Mouse (Mus musculus): ENCODE data around the gene Dph1. TPM values are rescaled to one million over a fixed set of nuclear protein-coding genes. Genes with fewer than 3 reads are reported as not detected.
A peak's percentile ranks its signal among the peaks of the same experiment; 100 is the strongest.

Gene Dph1
- polyA plus RNA-seq, 1 experiment from 2014 or later: 14.0 TPM

DNA sequence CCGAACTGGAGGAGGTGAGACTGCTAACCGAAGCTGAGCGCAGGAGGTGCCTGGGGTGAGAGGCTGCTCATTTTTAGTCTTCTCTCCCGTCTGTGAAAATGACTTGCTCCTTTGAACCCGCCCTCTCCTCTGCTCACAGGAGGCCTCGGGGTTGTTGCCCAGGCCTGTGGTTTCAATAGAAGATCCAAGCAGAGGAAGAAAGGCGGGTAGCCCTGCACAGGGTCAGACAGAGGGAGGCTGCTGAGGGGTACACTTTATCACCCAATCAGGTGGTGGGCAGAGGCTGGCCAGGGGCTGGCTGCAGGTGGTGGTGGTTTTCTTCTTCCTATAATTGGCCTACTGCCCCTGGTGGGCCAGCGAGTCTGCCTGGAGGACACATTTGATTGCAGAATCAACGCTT lies 13.4 kb upstream of the Dph1 start:
- DNase-seq (ENCODE audit: low spot score): no peak

DNA sequence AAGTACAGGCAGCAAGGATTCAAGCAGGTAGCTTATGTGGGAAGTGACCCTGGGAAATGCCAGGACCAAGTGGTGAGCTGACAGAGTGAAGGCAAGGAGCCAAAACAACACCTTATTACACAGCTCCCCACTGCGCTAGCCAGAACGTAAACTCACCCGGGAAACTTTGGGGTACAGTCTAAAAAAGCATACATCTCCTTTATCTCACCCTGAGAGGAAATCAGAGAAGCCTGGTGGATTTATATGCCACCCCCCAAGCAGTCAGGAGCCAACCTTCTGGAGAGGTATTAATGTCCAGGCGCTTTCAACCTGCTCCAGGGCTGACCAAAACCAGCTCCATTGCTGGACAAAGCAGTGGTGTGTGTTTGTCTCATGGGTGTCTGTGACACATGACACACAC lies 12.9 kb upstream of the Dph1 start:
- no peak for DNase-seq (ENCODE audit: low spot score)

DNA sequence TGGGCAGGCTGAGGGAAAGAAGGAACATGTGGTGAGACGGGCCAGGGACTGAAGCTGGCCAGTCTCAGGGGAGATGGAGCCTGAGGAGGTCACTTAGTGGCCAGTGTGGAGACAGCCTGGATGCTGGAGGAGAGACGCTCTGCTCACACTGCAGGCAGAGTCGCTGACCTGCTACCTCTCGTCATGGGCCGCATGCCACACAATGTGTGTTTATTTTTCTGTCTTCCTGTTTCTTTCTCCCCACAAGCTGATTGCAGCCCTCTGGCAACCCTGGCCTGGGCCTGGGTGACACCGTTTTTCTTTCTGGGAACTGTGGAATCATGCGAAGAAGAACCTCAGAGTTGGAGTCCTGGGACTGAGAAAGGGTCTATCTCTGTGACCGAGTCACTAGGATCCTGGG lies 10.7 kb upstream of the Dph1 start:
- DNase-seq (ENCODE audit: low spot score): no peak

DNA sequence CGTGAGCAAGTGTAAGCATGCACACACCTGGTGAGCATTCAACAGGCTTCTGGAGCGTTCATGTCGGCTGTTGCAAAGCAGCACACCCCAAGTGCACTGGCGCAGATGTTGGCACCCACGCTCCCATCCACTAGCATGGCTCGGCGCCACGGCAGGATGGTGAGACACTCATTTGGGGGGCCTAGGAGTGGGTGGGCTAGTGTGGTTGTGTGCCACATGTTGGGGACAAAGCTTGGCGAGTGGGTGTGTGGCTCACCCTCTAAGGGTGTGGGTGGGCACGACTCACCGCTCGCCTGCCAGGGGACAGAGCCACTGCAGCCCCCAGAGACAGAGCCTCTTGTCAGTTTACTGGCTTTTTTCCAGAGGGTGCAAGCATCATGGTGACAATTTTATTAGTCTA lies 9.9 kb upstream of the Dph1 start:
- DNase-seq (ENCODE audit: low spot score): no peak

DNA sequence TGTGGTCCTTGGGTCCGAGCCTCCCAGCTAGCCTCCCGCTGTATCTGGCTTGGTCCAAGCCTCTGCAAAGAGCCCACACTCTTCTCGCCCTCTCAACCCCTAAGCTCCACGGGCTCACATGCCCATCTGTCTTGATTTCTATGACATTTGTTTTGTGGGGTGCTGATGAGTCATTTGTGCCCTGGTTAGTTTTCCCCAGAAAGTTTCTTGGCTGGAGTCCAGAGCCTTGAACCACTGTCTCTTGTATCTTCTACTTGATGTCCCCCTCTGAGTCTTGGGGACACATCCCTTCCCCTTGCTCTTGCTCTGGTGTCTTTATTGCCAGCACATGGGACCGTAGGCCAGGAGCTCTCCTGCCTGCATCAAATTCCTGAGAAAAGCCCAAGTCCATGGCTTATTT lies 8.9 kb upstream of the Dph1 start:
- DNase-seq (ENCODE audit: low spot score): no peak

DNA sequence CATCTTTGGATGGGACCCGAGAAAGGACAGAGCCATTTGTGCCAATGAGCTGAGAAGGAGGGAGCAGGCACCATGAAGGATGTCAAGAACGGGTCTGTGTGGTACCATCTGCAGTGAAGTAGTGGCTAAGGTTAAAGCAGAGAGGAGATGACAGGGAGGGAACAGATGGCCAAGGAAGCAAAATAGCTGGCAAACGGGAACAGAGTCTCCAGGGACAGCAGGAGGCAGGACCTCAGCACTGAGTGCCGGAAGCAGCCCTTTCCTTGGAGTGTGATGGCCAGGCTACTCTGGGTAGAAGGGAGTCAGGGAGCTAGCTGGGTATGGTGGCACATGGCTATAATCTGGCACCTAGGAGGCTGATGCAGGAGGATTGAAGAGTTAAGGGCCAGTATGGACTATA lies 7.8 kb upstream of the Dph1 start:
- no peak for DNase-seq (ENCODE audit: low spot score)

DNA sequence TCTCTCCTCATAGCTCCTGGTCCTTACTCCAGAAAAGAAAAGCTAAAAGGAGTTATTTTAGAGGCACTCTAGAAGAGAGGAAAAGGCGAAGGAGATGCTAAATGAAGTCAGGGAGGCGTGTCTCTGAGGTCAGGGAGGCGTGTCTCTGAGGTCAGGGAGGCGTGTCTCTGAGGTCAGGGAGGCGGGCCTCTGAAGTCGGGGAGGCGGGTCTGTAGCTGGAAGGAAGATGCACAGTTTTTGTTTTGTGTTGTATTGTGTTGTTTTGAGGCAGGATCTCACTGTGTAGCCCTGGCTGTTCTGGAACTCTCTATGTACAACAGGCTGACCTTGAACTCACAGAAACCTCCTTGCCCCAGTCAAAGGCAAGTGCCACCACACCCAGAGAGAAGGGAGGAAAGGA lies 6.9 kb upstream of the Dph1 start:
- DNase-seq (ENCODE audit: low spot score): no peak

DNA sequence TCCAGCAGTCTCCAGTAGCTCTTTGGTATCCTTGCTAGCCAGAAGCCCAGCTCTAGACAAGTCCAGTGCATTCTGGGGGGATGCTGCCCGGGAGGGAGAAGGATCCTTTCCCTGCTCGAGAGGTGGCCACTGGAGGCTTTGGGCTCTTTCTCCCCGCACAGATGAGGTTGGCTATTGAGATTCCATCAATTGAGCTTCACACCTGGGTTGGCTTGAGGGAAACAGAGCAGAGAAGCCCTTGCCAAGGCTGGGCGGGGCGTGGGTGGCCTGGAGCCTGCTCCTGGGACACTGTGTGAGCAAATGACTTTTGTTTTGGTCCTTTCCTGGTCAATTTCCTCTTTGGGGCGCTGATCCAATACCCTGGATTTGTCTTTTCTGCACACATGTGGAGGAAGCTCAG lies 5.1 kb upstream of the Dph1 start:
- DNase-seq (ENCODE audit: low spot score): no peak

DNA sequence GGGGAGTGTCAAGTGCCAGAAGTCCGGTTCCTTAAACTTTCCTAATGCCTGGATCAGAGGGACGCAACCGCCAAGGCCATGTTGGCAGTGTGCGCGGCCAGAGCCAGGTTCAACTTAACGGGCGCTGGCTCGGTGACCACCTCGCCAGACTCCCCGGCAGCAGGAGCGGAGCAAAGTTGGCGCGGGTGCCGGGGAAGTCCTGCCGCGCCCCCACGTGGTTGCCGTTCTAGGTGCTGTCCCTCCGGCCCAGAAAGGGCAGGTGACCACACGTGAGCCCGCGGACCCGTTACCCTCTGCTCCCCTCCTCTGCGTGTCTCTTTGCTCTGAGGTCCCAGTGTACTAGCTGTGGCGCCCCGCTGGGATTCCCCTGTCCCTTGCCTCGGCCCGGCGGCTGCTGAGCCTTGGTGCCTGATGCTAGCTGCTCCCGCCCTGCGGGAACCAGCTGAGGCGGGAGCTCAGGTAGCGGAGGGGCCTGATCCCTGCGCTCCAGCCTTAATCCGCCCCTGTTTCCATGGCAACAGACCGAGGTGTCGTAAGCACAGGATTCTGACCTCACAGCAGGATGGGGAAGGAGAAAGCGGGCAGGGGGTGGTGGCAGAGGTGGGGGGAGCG lies 3.9 kb upstream of the Dph1 start:
- DNase-seq (ENCODE audit: low spot score): peak; percentile 75

DNA sequence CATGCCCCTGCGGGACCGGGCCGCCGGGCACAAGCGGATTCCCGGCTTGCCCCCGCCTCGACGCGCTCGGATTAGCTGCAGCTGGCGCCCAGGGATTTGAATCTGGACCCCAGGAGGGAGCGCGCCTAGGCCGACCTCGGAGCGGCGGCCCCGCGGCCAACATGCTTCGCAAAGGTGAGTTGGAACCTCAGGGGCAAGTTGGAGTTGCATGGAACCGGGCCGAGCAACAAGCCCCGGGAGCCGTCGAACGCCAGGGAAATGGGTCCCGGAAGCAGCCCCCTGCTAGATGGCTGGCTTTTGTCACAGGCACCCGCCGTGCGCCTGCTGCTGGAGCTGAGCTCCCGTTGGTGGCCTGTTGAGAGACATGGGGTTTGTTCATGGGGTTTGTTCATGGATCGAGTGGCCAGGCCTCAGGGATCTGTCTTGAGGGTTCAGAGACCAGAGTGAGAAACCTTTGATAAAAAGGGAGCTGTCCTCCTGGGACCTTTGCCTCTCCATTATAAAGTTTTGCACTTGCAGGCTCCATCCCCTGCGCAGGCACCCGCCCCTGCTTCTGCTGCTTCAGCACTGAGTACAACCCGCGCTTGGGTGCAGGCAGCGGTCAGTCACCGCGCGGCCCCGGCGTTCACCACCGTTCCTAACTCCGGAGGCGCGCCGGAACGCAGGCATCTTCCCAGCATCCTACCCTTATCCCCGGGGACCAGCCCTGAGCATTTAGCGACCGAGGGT lies 3.2 kb upstream of the Dph1 start:
- no peak for DNase-seq (ENCODE audit: low spot score)

DNA sequence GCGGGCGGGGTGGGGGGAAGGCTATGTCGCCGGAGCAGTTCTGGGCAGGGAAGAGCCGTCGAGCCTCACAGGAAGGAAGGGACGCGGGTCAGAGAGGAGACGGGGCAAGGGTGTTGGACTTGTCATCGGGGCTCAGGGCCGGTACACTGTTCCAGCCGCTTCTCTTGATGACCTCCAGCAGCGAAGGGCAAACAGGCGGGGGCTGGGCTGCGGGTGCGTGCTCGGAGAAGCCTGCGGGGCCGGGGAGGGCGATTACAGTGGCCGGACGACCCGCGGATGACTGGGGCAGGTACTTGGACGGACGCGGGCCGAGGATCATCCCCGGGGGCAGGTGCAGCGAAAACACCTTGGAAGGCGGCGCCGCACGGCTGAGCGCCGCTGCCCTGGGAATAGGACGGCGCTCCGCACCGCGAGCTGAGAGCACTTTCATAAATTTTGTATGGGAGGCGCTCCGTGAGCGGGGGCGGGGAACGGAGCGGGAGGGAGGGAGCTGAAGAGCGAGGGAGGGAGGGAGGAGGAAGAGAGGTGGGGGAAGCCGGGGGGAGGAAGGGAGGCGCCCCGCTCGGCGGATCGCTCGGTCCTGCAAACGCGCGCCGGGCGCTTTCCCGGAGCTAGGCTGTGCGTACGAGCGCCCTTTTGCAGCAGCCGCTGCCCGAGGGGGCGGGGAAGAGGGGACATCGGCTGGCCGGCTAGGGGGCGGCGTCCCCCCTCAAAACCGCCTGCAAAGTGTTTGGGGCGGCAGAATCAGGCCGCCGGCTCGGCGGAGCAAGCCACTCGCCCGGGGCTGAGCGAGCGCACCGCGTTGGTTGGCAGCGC lies 2.4 kb upstream of the Dph1 start, which contains the start of gene Rtn4rl1:
Gene Rtn4rl1 (plus strand): TSS at position 528 of the 816 bp plus-strand sequence.
- peak; percentile 82 for DNase-seq (ENCODE audit: low spot score)

DNA sequence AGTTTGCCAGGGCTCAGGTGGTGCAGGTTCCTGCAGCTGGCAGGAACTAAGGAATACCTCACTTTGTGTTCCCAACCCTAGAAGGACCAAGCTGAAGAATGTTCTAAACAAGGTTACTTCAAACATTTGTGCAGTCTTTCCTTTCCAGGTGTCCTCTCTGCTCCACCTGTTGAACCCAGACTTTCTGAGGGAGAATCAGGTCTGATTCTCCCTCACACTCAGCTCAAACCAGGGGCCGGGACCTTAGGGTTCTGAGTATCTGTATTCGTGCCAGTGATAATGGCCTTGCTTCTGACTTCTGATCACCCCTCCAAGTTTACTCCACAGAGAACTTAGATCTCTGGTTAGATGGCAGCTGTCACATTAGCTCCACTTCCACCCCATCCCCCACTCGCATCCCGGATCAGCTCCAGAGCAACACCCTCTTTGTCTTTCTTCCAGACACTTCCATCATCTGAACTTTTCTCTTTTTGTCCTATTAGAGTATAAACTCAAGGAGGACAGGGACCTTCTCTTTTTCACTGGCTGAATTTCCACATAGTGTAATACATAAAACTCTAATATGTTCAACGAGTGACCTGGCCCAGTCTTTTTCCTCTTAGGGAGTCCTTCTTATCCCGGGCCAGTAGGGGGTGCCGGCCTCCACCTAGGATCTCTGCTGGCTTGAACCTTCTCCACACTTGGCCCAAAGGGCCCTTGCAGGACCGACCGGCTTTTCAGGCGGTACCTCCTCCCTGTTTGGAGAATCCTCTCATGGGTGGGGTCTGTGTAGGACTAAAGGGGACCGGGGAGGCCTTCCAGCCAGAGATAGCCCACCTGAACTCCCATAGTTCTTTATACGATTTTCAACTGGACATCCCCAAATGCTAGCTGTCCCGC lies 1.5 kb upstream of the Dph1 start:
- DNase-seq (ENCODE audit: low spot score): peak; percentile 62

DNA sequence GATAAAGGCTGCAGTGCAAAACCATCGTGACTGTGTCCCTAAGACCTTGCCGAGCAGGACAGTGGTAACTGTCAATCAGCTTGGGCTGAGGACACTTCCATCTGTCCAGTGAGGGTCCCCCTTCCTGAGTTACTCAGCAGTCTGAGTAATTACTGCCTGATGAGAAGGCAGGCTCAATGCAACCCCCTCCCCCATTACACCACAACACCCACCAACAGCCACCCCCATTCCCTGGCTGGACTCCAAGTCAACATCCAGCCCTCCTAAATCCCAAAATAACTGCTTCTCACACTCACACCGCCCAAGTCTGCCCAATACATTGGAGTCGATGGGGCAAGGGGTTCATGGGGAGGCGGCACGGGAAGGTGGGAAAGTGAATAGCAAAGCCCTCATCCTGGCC lies 800 bp upstream of the Dph1 start:
- no peak for DNase-seq (ENCODE audit: low spot score)

DNA sequence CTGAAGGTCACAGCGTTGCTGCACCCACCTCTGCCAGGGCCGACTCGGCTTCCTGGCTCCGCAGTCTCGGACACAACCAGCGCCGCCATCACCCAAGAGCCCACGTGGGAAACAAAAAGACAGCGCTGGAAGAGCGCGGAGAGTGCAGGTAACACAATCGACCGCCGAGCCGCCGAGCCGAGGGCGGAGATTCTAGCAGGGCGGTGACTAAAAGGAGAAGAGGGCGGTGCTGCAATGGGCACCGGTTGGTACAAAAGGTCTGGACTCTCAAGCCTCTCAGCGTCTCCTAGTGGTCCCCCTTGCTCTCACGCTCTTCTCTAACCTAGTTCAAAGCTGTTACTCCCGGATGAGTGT lies 693 bp downstream of the Dph1 start:
- peak; percentile 85 for DNase-seq (ENCODE audit: low spot score)

DNA sequence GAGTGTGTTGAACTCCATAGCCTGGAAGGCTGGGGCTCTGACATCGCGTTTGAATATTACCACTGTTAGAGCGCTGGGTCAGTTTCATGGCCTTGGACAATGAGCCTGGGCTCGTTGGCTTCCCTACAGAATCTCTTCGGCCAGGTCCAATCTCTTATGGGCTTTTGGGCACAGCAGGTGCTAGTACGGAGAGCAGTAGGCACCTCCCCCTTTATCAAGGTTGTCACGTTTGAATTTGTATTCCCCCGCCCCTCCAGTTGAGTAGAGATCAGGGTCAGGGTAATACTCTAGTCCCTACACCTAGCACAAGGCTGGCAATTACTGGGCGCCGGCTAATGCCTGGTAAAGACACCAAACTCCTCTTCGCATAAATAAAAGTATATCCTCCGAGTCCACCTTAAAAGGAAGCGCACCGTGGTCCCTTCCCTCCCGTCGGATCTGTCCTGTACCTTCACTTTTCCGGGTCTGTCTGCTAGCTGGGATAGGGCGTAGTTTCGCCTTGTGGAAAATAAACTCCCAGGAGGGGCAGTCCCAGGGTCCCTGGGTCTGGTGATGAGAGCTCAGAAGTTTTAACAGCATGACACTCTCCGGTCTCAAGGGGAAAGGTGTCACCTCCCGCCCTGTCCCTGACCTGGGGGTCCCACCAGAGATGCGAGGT lies 1.2 kb downstream of the Dph1 start:
- no peak for DNase-seq (ENCODE audit: low spot score)

DNA sequence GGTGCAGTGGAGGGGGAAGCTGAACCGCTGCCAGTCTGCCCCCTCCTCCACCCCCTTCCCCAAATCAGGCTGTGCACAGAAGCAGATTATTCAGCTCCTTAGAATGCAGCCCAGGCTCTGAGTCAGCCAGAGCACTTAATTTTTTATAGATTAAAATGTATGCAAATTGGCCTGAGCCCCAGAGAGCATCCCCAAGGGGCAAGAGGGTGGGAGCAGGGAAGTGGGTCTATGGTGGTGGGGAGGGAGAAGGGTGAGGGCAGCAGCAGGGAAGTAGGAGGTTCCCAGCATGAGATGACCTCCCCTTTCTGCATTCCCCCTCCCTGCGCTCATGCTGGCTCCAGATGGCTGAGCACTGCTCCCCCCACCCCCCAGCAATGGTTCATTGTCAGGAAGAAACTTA lies 6.1 kb downstream of the Dph1 start:
- no peak for DNase-seq (ENCODE audit: low spot score)

DNA sequence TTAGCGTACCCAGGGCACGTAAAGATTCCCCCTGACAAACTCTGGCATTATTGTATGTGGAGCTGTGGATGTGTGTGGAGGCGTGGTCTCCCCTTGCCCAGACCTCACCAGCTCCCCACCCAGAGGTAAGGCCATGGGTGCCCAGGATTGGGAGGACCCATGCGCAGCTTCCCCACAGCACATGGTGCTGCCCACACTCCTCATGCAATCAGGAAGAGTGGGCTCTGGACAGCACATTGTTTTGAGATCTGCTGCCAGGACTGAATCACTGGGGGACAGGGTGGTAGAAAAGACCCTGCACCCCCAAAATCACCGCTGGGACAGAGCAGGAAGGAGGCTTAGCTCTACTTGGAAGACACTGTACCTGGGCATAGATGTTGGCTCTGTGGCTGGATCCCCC lies 6.5 kb downstream of the Dph1 start:
- no peak for DNase-seq (ENCODE audit: low spot score)

DNA sequence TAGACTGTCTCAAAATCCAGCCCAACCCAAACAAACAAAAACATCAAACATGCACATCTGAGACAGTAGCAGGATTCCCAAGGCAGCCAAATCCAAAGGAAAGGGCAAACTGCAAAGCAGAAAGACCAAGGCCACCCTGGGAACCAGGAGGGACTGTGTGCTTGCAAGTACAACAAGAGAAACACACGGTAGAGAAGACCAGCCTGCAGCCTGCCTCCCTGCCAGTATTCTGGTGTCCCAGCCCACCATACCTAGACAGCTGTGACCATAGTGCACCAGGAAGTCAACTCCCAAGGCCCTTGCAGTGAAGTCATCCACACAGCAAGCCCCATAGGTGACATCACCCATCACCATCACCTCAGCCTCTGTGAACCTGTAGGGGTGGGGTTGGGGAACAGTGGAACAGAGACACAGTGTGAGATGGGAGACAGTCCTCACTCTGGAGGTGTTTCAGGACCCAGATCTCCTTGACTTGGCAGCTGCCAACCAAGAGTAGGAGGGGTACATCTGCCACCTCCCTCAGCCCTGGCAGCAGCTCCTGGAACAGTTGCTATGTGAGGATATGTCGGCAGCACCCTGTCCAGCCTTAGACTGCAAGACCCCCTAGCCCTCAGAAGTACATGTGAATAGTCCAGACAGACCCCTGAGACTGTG lies 7.0 kb downstream of the Dph1 start:
- no peak for DNase-seq (ENCODE audit: low spot score)

DNA sequence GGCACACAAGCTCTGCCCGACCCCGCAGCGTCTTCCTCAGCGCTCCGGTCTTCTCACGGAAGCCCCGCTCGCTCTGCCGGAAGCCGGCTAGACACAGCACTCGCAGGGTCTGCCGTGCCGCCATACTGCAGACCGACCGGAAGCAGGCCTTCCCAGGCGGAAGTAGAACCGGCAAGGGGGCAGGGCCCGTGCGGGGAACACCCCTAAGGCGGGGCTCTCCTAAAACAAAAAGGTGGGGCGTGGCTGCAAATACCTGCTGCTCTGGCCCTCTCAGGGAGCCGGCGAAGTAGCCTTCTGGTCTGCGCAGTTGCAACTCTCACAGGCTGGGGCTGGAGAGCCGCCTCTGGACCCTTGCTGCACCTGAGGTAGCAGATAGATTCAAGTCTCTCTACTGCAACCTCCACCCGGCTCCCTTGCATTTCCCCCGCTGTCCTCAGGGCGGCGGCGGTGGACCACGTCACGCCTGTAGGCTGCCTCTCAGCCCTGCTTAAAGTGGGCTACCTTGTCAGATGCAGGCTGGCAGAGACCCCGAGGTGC lies 12.3 kb downstream of the Dph1 start, which contains the start of gene Ovca2:
Gene Ovca2 (minus strand): TSS at position 164 of the 537 bp plus-strand sequence.
- peak; percentile 96 for DNase-seq (ENCODE audit: low spot score)

DNA sequence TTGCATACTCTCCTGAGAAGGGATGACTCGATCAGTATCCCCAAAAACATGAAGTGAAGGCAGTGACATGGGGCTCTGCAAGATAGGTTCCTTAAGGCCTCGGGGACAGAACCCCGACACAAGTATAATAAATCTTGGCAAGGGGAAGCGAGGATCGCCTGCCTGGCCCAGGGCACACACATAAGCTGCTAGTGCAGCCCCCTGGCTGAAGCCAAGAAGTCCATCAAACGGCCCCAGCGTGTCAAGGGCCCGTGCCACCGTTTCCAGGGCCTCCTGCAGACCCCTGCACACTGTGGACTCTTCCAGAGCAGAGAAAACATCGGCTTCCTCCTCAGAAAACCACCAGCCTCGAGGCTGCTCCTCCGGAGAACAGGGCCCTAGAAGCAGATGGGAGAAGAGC lies 13.0 kb downstream of the Dph1 start:
- peak; percentile 14 for DNase-seq (ENCODE audit: low spot score)
